Mouse (Mus musculus) forebrain, embryonic 15.5 days (tissue): ENCODE results near the gene Daam1. TPM values are rescaled to one million over a fixed set of nuclear protein-coding genes. Genes with fewer than 3 reads are reported as not detected.
"Not testable (repeated sequence)": the region's sequence is repeated elsewhere in the genome, so short reads cannot be mapped to it uniquely, and the experiment has no call there.

Experiments
- ATAC-seq: fragments of 200-750 bp; cut with Nextera tagmentation; replicated peaks from 2 replicates; pipeline ENCODE4 v1.8.0; 2017; ENCODE audit warnings: mild to moderate bottlenecking, moderate TSS enrichment, moderate library complexity
- H3K27ac ChIP-seq: fragments of 300-500 bp; sonication (generic); replicated peaks from 2 replicates; pipeline ENCODE4 v1.5.1; 2015; ENCODE audit warnings: mild to moderate bottlenecking, inconsistent platforms
- H3K27me3 ChIP-seq: fragments of 300-500 bp; sonication (generic); 2 replicates; pipeline ENCODE4 v1.6.1; 2015; ENCODE audit warnings: inconsistent platforms
- H3K36me3 ChIP-seq: fragments of 300-500 bp; sonication (generic); 2 replicates; pipeline ENCODE4 v1.6.1; 2015; ENCODE audit warnings: mild to moderate bottlenecking, inconsistent platforms
- H3K4me1 ChIP-seq: fragments of 300-500 bp; sonication (generic); 2 replicates; pipeline ENCODE4 v1.6.1; 2015; ENCODE audit warnings: inconsistent platforms
- H3K4me2 ChIP-seq: fragments of 300-500 bp; sonication (generic); replicated peaks from 2 replicates; pipeline ENCODE4 v1.6.1; 2015; ENCODE audit warnings: mild to moderate bottlenecking, inconsistent platforms
- H3K4me3 ChIP-seq: fragments of 300-500 bp; sonication (generic); 2 replicates; pipeline ENCODE4 v1.5.1; 2015; ENCODE audit warnings: mild to moderate bottlenecking, inconsistent platforms
- H3K9ac ChIP-seq: fragments of 300-500 bp; sonication (generic); replicated peaks from 2 replicates; pipeline ENCODE4 v1.6.1; 2015; ENCODE audit warnings: mild to moderate bottlenecking, inconsistent platforms
- H3K9me3 ChIP-seq: fragments of 300-500 bp; sonication (generic); 2 replicates; pipeline ENCODE4 v1.6.1; 2016; ENCODE audit warnings: inconsistent platforms
- WGBS: fragments of 180-500 bp; shearing (Covaris S2); methylation state at CpG from one replicate; pipeline ENCODE4 v1.1.7; 2015; ENCODE audit warnings: mixed read lengths; 5-methylcytosine and 5-hydroxymethylcytosine counted together
- polyA plus RNA-seq: library from polyadenylated mRNA; unstranded; fragments of >200 nt; fragmentation: Nextera tagmentation; extraction: Ambion mirVana; gene quantifications from 2 replicates; pipeline ENCODE4 v1.2.1, GENCODE M21; 2015

Daam1 gene
- polyA plus RNA-seq, 1 experiment from 2014 or later: 25.6 TPM

GRCm38 (mm10) chr12:71836776-71837175 is 5.9 kb downstream of the Daam1 start:
- no peak overlapping the region for H3K4me3 ChIP-seq
- 91% methylated on average over 6 of the region's 6 CpGs for WGBS
- H3K4me2 ChIP-seq: no peak overlapping the region
- no peak for ATAC-seq
- no peak overlapping the region for H3K27ac ChIP-seq
- H3K9me3 ChIP-seq: no peaks in the 10 kb centered on the region
- H3K9ac ChIP-seq: no peak overlapping the region
- H3K36me3 ChIP-seq: no peaks in the 10 kb centered on the region
- H3K27me3 ChIP-seq: no peaks in the 10 kb centered on the region
- H3K4me1 ChIP-seq: peaks cover 92% of the 10 kb centered on the region

GRCm38 (mm10) chr12:71837576-71837975 is 6.7 kb downstream of the Daam1 start:
- no peak overlapping the region for H3K4me3 ChIP-seq
- H3K9me3 ChIP-seq: no peaks in the 10 kb centered on the region
- WGBS: 82% methylated on average over 5 of the region's 5 CpGs
- H3K27me3 ChIP-seq: no peaks in the 10 kb centered on the region
- no peak for ATAC-seq
- H3K27ac ChIP-seq: no peak overlapping the region
- H3K4me1 ChIP-seq: peaks cover 92% of the 10 kb centered on the region
- H3K36me3 ChIP-seq: no peaks in the 10 kb centered on the region
- no peak overlapping the region for H3K9ac ChIP-seq
- H3K4me2 ChIP-seq: no peak overlapping the region

- no peak overlapping the region for H3K4me2 ChIP-seq
- no peaks in the 10 kb centered on the region for H3K27me3 ChIP-seq
- ATAC-seq: no peak
- H3K9me3 ChIP-seq: no peaks in the 10 kb centered on the region
- 85% methylated on average over 2 of the region's 2 CpGs for WGBS
- peaks cover 86% of the 10 kb centered on the region for H3K4me1 ChIP-seq
- no peak overlapping the region for H3K27ac ChIP-seq
- H3K9ac ChIP-seq: no peak overlapping the region
- no peaks in the 10 kb centered on the region for H3K36me3 ChIP-seq
- no peak overlapping the region for H3K4me3 ChIP-seq
Observed at GRCm38 (mm10) chr12:71838230-71838629, 7.4 kb downstream of the Daam1 start.

GRCm38 (mm10) chr12:71839653-71840052 is 8.8 kb downstream of the Daam1 start:
- Histone ChIP-seq H3K9me3 (no peaks in the 10 kb centered on the region), H3K27me3 (no peaks in the 10 kb centered on the region), H3K4me2 (no peak overlapping the region), H3K27ac (no peak overlapping the region), H3K9ac (no peak overlapping the region), H3K4me1 (peaks cover 74% of the 10 kb centered on the region), H3K4me3 (no peak overlapping the region), H3K36me3 (no peaks in the 10 kb centered on the region)
- WGBS: 75% methylated on average over 3 of the region's 3 CpGs
- no peak for ATAC-seq

GRCm38 (mm10) chr12:71840430-71841186 is 9.7 kb downstream of the Daam1 start:
- Histone ChIP-seq H3K4me2 (no peak overlapping the region), H3K9me3 (no peaks in the 10 kb centered on the region), H3K9ac (no peak overlapping the region), H3K4me1 (peaks cover 72% of the 10 kb centered on the region), H3K4me3 (no peak overlapping the region), H3K27ac (no peak overlapping the region), H3K27me3 (no peaks in the 10 kb centered on the region), H3K36me3 (no peaks in the 10 kb centered on the region)
- no peak for ATAC-seq
- WGBS: 11% methylated on average over 6 of the region's 6 CpGs

GRCm38 (mm10) chr12:71842006-71842405 is 11.1 kb downstream of the Daam1 start:
- no peaks in the 10 kb centered on the region for H3K36me3 ChIP-seq
- no peak overlapping the region for H3K4me3 ChIP-seq
- H3K9me3 ChIP-seq: no peaks in the 10 kb centered on the region
- no peaks in the 10 kb centered on the region for H3K27me3 ChIP-seq
- H3K27ac ChIP-seq: no peak overlapping the region
- 46% methylated on average over 3 of the region's 3 CpGs for WGBS
- H3K9ac ChIP-seq: no peak overlapping the region
- H3K4me1 ChIP-seq: peaks cover 61% of the 10 kb centered on the region
- no peak for ATAC-seq
- H3K4me2 ChIP-seq: no peak overlapping the region

GRCm38 (mm10) chr12:71842588-71842987 is 11.7 kb downstream of the Daam1 start:
- no peak for ATAC-seq
- no peaks in the 10 kb centered on the region for H3K9me3 ChIP-seq
- H3K9ac ChIP-seq: no peak overlapping the region
- 70% methylated on average over 2 of the region's 2 CpGs for WGBS
- no peak overlapping the region for H3K27ac ChIP-seq
- H3K4me3 ChIP-seq: no peak overlapping the region
- no peaks in the 10 kb centered on the region for H3K27me3 ChIP-seq
- no peak overlapping the region for H3K4me2 ChIP-seq
- peaks cover 55% of the 10 kb centered on the region for H3K4me1 ChIP-seq
- H3K36me3 ChIP-seq: no peaks in the 10 kb centered on the region

- Histone ChIP-seq H3K27ac (no peak overlapping the region), H3K9me3 (no peaks in the 10 kb centered on the region), H3K36me3 (no peaks in the 10 kb centered on the region), H3K4me2 (no peak overlapping the region), H3K27me3 (no peaks in the 10 kb centered on the region), H3K4me3 (no peak overlapping the region), H3K4me1 (peaks cover 29% of the 10 kb centered on the region), H3K9ac (no peak overlapping the region)
- no peak for ATAC-seq
- WGBS: 44% methylated on average over 5 of the region's 5 CpGs
Observed at GRCm38 (mm10) chr12:71845486-71845885, 14.6 kb downstream of the Daam1 start.

- peaks cover 20% of the 10 kb centered on the region; the same call in 1 of the 2 replicates for H3K4me1 ChIP-seq
- WGBS: 88% methylated on average over 4 of the region's 4 CpGs
- H3K36me3 ChIP-seq, H3K27me3 ChIP-seq, H3K9ac ChIP-seq, ATAC-seq, H3K9me3 ChIP-seq, H3K4me2 ChIP-seq, H3K27ac ChIP-seq, H3K4me3 ChIP-seq: not testable (repeated sequence)
Observed at GRCm38 (mm10) chr12:71846416-71846815, 15.5 kb downstream of the Daam1 start.

GRCm38 (mm10) chr12:71847024-71847423 is 16.1 kb downstream of the Daam1 start:
- WGBS: 94% methylated on average over 6 of the region's 6 CpGs
- H3K27me3 ChIP-seq, H3K4me3 ChIP-seq, H3K9me3 ChIP-seq, H3K4me2 ChIP-seq, H3K9ac ChIP-seq, ATAC-seq, H3K27ac ChIP-seq, H3K36me3 ChIP-seq: not testable (repeated sequence)
- H3K4me1 ChIP-seq: peaks cover 14% of the 10 kb centered on the region; the same call in 1 of the 2 replicates

- 67% methylated on average over 5 of the region's 5 CpGs for WGBS
- ATAC-seq: no peak
Observed at GRCm38 (mm10) chr12:71847617-71848016, 16.7 kb downstream of the Daam1 start.

GRCm38 (mm10) chr12:71848037-71848776 is 17.3 kb downstream of the Daam1 start:
- no peak for ATAC-seq
- H3K27me3 ChIP-seq: no peaks in the 10 kb centered on the region
- H3K27ac ChIP-seq: no peak overlapping the region
- H3K36me3 ChIP-seq: no peaks in the 10 kb centered on the region
- no peak overlapping the region for H3K4me3 ChIP-seq
- peaks cover 11% of the 10 kb centered on the region; the same call in 1 of the 2 replicates for H3K4me1 ChIP-seq
- 80% methylated on average over 5 of the region's 5 CpGs for WGBS
- no peaks in the 10 kb centered on the region for H3K9me3 ChIP-seq
- no peak overlapping the region for H3K9ac ChIP-seq
- H3K4me2 ChIP-seq: no peak overlapping the region

More at GRCm38 (mm10) chr12:71847617-71848016, 16.7 kb downstream of the Daam1 start:
- Histone ChIP-seq H3K9me3 (no peaks in the 10 kb centered on the region), H3K4me2 (no peak overlapping the region), H3K4me3 (no peak overlapping the region), H3K27ac (no peak overlapping the region), H3K27me3 (no peaks in the 10 kb centered on the region), H3K4me1 (peaks cover 11% of the 10 kb centered on the region; the same call in 1 of the 2 replicates), H3K36me3 (no peaks in the 10 kb centered on the region), H3K9ac (no peak overlapping the region)
